Mouse (Mus musculus): ENCODE results near the gene Ms4a1. TPM values are rescaled to one million over a fixed set of nuclear protein-coding genes. Genes with fewer than 3 reads are reported as not detected.

Ms4a1 gene
- total RNA-seq, 2 experiments from 2014 or later: 0.09 TPM; not detected in 1

Other genes starting within 250 kb of the Ms4a1 start
- not detected for gene Ms4a18, start 248.2 kb downstream of the Ms4a1 start, total RNA-seq (2021)
- under 1 TPM; 0.69 to 0.84 TPM for gene Ms4a8a, start 185.1 kb downstream of the Ms4a1 start, total RNA-seq (2021)
- gene 1700017D01Rik, start 135.4 kb downstream of the Ms4a1 start, total RNA-seq (2021): not detected
- not detected for gene 1700025F22Rik, start 100.9 kb downstream of the Ms4a1 start, total RNA-seq (2021)
- gene Ms4a13, start 69.5 kb downstream of the Ms4a1 start, total RNA-seq (2021): not detected
- not detected for gene Ms4a12, start 33.8 kb downstream of the Ms4a1 start, total RNA-seq (2021)
- not detected for gene Ms4a5, start 17.6 kb upstream of the Ms4a1 start, total RNA-seq (2021)
- gene Ms4a14, start 48.2 kb upstream of the Ms4a1 start, total RNA-seq (2021): under 1 TPM in 1 of 2 experiments, not detected in 1; 0.05 TPM
- under 1 TPM; 0.32 to 0.76 TPM for gene Ms4a7, start 69.9 kb upstream of the Ms4a1 start, total RNA-seq (2021)
- 1 to 10 TPM; 1.9 TPM for gene Ms4a4a, start 109.3 kb upstream of the Ms4a1 start, total RNA-seq (2021)
- not detected for gene Ms4a4c, start 138.5 kb upstream of the Ms4a1 start, total RNA-seq (2021)
- not detected for gene Ms4a4b, start 177.3 kb upstream of the Ms4a1 start, total RNA-seq (2021)
- 1 to 10 TPM; 1.7 to 2.2 TPM for gene Ms4a6c, start 203.1 kb upstream of the Ms4a1 start, total RNA-seq (2021)
- not detected for gene Gm8369, start 219.7 kb upstream of the Ms4a1 start, total RNA-seq (2021)

Measured in gastrocnemius, adult 18-20 months (tissue).